Mouse (Mus musculus) neutrophil, adult 83 days (primary cell): ENCODE results near the gene Snu13. TPM values are rescaled to one million over a fixed set of nuclear protein-coding genes. Genes with fewer than 3 reads are reported as not detected.

Experiments used
- total RNA-seq, 2 experiments: library from RNA; stranded (reverse); gene quantifications; one replicate each; pipeline ENCODE4 v1.2.4; 2023

The Snu13 gene
- total RNA-seq, result 10 to 100 TPM; 46.9 to 48.5 TPM

DNA sequence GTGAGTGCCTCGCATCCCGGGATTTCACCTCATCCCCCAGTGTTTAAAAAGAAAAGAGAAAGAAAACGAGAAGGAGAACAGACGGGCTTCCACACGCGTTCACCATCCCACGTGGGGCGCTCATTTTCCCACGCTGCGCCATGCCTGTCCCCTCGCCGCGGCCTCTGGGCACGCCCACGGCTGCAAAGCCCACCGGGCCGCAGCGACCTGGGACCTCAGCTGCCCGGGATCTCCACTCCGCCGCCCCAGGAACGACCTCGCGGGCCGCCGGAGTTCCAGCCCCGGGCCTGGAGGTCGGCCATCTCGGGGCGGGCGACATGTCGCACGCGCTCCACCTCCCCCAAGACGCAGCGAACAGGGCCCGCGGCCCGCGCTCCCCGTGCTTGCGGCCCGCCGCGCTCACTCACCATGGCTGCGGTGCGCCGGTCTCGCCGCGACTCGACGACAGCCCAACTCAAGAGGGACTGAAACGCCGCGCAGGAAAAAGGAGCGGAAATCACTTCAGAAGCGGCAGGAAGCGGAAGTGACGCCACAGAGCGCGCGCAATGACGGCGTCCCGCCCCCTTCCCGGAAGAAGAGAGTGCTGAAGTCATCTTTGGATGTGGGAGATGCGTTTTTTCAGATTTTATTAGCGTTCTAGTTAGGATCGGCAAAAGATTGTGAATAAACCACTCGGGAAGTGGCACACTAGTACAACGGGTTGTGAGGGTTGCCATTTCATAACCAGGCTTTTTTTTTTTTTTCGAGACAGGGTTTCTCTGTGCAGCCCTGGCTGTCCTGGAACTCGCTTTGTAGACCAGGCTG, at the start of gene Snu13:
Gene Snu13, minus strand, starts transcription at position 519 of the 804 bp plus-strand sequence.

GRCm38 (mm10) chr15:82069898-82070297, 22.5 kb upstream of the Snu13 start, which contains the start of gene Mei1:
Gene Mei1, plus strand, starts transcription at chr15:82069996.

GRCm38 (mm10) chr15:82058719-82059201, 11.4 kb upstream of the Snu13 start, which contains the start of gene 4930407I10Rik:
Gene 4930407I10Rik, plus strand, starts transcription at chr15:82059151.

GRCm38 (mm10) chr15:82033762-82034161, 13.6 kb downstream of the Snu13 start, which contains the start of gene Desi1:
Gene Desi1, minus strand, starts transcription at chr15:82033862.

Other genes starting within 250 kb of the Snu13 start
- gene Tef, start 245.2 kb downstream of the Snu13 start, total RNA-seq, result 1 to 10 TPM; 4.0 to 4.2 TPM
- gene Tob2, start 188.8 kb downstream of the Snu13 start, total RNA-seq, result 10 to 100 TPM; 38.2 to 38.7 TPM
- 10 to 100 TPM; 38.0 to 51.5 TPM for gene Phf5a, start 175.7 kb downstream of the Snu13 start, total RNA-seq
- 10 to 100 TPM; 79.6 to 98.5 TPM for gene Aco2, start 175.3 kb downstream of the Snu13 start, total RNA-seq
- 1 to 10 TPM; 5.6 to 6.1 TPM for gene Polr3h, start 121.4 kb downstream of the Snu13 start, total RNA-seq
- gene Csdc2, start 110.8 kb downstream of the Snu13 start, total RNA-seq, result not detected
- gene Pmm1, start 86.7 kb downstream of the Snu13 start, total RNA-seq, result 10 to 100 TPM; 33.5 to 41.0 TPM
- gene 1700029P11Rik, start 67.1 kb downstream of the Snu13 start, total RNA-seq, result not detected
- gene Xrcc6, start 59.8 kb downstream of the Snu13 start, total RNA-seq, result 10 to 100 TPM; 23.1 to 24.6 TPM
- gene Desi1, start 13.7 kb downstream of the Snu13 start, total RNA-seq, result 10 to 100 TPM; 22.3 to 23.0 TPM
- not detected for gene 4930407I10Rik, start 11.6 kb upstream of the Snu13 start, total RNA-seq
- under 1 TPM; 0.11 to 0.18 TPM for gene Mei1, start 22.4 kb upstream of the Snu13 start, total RNA-seq
- 10 to 100 TPM in 1 of 2 experiments, 1 to 10 TPM in 1; 9.4 to 12.5 TPM for gene Ccdc134, start 80.3 kb upstream of the Snu13 start, total RNA-seq
- 10 to 100 TPM; 56.0 to 67.1 TPM for gene Srebf2, start 99.6 kb upstream of the Snu13 start, total RNA-seq
- gene Shisa8, start 165.2 kb upstream of the Snu13 start, total RNA-seq, result under 1 TPM in 1 of 2 experiments, not detected in 1; 0.31 TPM
- gene Tnfrsf13c, start 176.8 kb upstream of the Snu13 start, total RNA-seq, result 1 to 10 TPM; 1.2 to 2.0 TPM
- gene Cenpm, start 197.2 kb upstream of the Snu13 start, total RNA-seq, result 10 to 100 TPM; 11.3 to 21.3 TPM
- not detected for gene 1500009C09Rik, start 204.8 kb upstream of the Snu13 start, total RNA-seq
- not detected for gene Sept3, start 227.3 kb upstream of the Snu13 start, total RNA-seq